Mouse (Mus musculus) midbrain, embryonic 10.5 days (tissue): ENCODE measurements at regions not wholly inside any gene's neighbourhood (a gene's known extent, or its start where the extent isn't known, plus 50 kb on each side); places are given as distances from the start of the nearest gene placed in this dataset.

Experiments used
- DNase-seq: peaks from one replicate; pipeline ENCODE4 v3.0.0-alpha.2; 2017; ENCODE audit warnings: low spot score
- H3K27ac ChIP-seq: fragments of 300-500 bp; sonication (generic); replicated peaks from 2 replicates; pipeline ENCODE4 v1.5.1; 2016; ENCODE audit warnings: mild to moderate bottlenecking
- H3K27me3 ChIP-seq: fragments of 300-500 bp; sonication (generic); 2 replicates; pipeline ENCODE4 v1.6.1; 2016; ENCODE audit warnings: low read depth, mild to moderate bottlenecking; ENCODE audit not compliant: poor library complexity, severe bottlenecking
- H3K36me3 ChIP-seq: fragments of 300-500 bp; sonication (generic); 2 replicates; pipeline ENCODE4 v1.6.1; 2016; ENCODE audit warnings: mild to moderate bottlenecking, moderate library complexity
- H3K4me1 ChIP-seq: fragments of 300-500 bp; sonication (generic); 2 replicates; pipeline ENCODE4 v1.6.1; 2016
- H3K4me3 ChIP-seq: fragments of 300-500 bp; sonication (generic); 2 replicates; pipeline ENCODE4 v1.5.1; 2016; ENCODE audit warnings: mild to moderate bottlenecking, moderate library complexity
- H3K9me3 ChIP-seq: fragments of 300-500 bp; sonication (generic); replicated peaks from 2 replicates; pipeline ENCODE4 v1.6.1; 2016; ENCODE audit warnings: mild to moderate bottlenecking
- WGBS: fragments of 180-500 bp; shearing (Covaris S2); methylation state at CpG from one replicate; pipeline ENCODE4 v1.1.7; 2016; 5-methylcytosine and 5-hydroxymethylcytosine counted together

DNA sequence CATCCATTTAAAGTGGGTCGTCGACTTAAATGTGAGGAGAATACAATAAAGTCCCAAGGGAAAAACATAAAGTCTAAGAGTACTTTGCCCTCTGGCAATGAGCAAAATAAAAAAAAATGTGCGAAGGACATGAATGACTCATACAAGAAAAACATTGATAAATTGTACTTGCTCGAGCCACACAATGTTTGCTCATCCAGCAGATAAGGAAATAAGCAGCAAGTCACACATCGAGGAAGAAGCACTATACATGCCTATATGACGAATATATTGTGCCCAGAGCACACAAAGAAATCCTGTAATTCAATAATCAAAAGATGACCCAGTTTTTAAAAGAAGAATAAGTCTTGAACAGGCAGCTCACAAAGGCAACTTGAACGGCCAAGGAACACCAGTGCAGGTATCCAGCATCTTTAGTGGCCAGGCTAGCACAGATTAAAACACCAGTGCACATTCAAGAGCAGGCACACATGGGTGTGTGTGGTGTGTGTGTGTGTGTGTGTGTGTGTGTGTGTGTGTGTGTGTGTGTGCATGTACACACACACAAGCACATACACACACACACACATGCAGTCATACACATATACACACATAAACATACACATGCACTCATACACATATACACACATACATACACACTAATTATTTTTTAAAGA lies 108.4 kb upstream of the Nr4a3 start:
- peaks cover 6% of the 10 kb centered on the region for H3K9me3 ChIP-seq
- 89% methylated on average over 7 of the region's 7 CpGs for WGBS
- no peaks in the 10 kb centered on the region for H3K4me1 ChIP-seq
- H3K27me3 ChIP-seq = no peaks in the 10 kb centered on the region
- no peak overlapping the region for H3K27ac ChIP-seq
- H3K36me3 ChIP-seq = no peaks in the 10 kb centered on the region
- H3K4me3 ChIP-seq = no peak overlapping the region
- DNase-seq = no peak

DNA sequence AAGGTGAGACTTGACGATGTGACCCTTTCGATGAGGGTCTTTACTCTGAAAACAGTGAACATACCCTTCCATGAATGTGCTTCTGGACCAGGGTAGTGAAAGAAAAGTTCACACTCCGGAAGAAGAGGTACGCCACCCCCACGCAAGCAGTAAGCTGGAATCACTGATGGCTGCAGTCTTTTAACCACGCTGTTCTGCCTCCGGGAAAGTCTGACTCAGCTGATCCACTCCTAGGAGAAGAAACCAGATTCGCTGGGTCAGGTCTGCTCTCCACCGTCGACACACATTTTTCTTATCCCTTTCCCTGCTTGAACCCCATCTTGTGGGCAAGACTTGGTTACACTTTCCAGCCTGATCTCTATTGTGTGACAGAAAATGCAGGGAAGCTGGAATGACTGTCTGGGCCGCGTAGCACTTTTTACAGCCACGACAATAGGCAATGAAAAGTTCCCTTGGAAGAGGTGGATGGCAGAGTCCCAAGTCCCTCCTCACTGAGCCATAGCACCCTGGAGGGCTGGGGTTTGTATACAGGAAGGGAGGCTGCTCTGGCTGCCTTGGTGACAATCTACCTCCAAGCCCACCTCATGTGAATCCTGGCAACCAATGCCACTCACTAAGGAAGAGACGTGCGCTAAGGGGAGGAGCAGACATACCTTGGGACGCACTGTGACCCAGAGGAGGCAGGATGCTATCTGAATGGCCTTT lies 96.9 kb upstream of the Nr4a3 start:
- Histone ChIP-seq H3K9me3 (no peaks in the 10 kb centered on the region), H3K4me3 (no peak overlapping the region), H3K27ac (no peak overlapping the region), H3K27me3 (no peaks in the 10 kb centered on the region), H3K36me3 (no peaks in the 10 kb centered on the region), H3K4me1 (no peaks in the 10 kb centered on the region)
- 77% methylated on average over 16 of the region's 16 CpGs for WGBS
- no peak for DNase-seq

DNA sequence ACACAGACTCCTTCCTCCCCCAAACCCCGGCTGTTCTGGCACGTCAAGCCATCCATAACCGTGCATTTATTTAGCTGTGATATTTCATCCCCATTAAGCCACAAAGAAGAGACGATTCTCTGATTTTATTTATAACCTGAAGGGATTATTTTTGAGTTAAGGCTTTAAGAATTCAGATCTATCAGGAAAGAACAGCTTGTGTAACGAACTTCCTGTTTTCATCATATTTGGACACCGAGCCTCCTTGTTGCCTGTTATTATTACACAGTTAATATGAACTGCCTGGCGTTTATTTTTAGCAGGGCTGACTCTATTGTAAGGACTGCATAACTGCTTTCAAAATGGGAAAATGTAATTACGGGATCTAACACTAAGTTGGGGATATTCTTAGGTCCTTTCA lies 96.2 kb upstream of the Nr4a3 start:
- H3K27ac ChIP-seq = no peak overlapping the region
- DNase-seq = no peak
- no peaks in the 10 kb centered on the region for H3K36me3 ChIP-seq
- no peaks in the 10 kb centered on the region for H3K4me1 ChIP-seq
- H3K27me3 ChIP-seq = no peaks in the 10 kb centered on the region
- 85% methylated on average over 8 of the region's 8 CpGs for WGBS
- H3K9me3 ChIP-seq = no peaks in the 10 kb centered on the region
- no peak overlapping the region for H3K4me3 ChIP-seq

DNA sequence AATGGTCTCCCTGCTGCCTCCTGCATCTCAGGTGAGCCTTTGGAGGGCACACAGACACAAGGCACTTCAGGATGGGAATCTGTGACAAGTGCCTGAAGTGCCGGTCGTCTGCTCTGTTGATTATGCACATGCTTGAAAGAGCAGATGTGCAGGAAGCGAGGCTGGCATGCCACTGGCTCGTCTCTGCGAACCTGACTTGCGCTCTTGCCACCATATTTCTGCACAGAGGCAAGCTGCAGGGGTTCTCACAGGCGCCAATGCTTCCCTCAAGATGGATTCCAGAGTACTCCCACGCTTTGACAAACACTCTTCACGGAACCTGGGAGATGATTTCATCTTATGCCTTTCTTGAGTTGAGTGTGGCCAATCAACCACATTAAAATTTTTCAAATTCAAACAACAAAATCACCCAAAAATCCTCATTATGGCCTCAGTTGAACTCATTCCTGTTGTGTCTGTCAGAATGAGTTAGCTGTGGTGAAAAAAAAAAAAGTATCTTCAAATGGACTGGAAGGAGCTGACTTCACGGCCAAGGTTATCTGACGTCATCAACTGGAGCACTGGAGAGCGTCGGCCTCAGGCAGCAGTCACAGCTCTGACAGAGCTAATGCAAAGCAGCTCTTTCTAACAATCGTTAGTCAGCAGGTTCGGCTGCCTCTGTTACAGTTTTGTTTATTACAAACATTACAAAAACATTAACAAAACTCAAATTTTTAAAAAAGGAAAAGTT lies 90.2 kb upstream of the Nr4a3 start:
- 87% methylated on average over 15 of the region's 15 CpGs for WGBS
- Histone ChIP-seq H3K4me1 (no peaks in the 10 kb centered on the region), H3K27ac (no peak overlapping the region), H3K9me3 (no peaks in the 10 kb centered on the region), H3K27me3 (no peaks in the 10 kb centered on the region), H3K4me3 (no peak overlapping the region), H3K36me3 (no peaks in the 10 kb centered on the region)
- no peak for DNase-seq

DNA sequence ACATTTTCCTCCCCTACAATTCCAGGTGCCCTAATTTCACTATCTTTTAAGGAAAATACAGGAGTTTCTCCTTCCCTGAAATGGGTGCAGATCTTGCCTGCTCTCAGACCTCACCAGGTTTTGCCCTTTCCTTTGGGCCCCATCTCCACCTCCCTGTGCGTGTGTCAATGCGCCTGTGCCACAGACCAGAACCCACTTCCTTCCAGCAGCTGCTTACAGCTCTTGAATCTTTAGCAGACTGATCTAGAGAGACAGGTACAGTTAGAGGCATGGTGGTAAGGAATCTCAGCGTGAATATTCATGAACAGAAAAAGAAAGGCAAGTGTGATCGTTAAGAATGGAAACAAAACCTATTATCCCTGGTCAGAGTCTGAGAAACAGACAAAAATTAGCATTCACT lies 80.3 kb upstream of the Nr4a3 start:
- H3K36me3 ChIP-seq = no peaks in the 10 kb centered on the region
- 83% methylated on average over 4 of the region's 4 CpGs for WGBS
- DNase-seq = no peak

DNA sequence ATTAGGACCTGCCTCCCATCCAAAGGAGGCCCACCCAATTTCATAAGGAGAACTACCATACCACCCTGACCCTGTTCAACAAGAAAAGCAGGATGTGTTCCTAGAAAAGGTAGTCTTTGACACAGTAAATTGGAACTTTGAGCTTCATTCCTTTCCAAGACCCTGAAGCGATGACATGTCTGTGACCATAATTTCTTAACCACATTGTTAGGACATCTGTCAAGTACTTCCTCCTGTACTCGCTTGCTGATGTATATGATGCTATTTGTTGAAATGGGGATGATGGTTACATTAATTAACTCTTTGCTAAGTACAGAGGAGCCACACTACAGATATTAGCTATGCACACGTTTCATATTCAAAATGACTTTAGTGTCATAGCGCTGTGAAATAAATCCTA lies 73.1 kb upstream of the Nr4a3 start:
- 94% methylated on average over 4 of the region's 4 CpGs for WGBS
- H3K27me3 ChIP-seq = no peaks in the 10 kb centered on the region
- DNase-seq = no peak

More for the DNA sequence above, 80.3 kb upstream of the Nr4a3 start:
- no peaks in the 10 kb centered on the region for H3K9me3 ChIP-seq
- no peaks in the 10 kb centered on the region for H3K27me3 ChIP-seq
- no peak overlapping the region for H3K27ac ChIP-seq
- no peaks in the 10 kb centered on the region for H3K4me1 ChIP-seq
- no peak overlapping the region for H3K4me3 ChIP-seq

DNA sequence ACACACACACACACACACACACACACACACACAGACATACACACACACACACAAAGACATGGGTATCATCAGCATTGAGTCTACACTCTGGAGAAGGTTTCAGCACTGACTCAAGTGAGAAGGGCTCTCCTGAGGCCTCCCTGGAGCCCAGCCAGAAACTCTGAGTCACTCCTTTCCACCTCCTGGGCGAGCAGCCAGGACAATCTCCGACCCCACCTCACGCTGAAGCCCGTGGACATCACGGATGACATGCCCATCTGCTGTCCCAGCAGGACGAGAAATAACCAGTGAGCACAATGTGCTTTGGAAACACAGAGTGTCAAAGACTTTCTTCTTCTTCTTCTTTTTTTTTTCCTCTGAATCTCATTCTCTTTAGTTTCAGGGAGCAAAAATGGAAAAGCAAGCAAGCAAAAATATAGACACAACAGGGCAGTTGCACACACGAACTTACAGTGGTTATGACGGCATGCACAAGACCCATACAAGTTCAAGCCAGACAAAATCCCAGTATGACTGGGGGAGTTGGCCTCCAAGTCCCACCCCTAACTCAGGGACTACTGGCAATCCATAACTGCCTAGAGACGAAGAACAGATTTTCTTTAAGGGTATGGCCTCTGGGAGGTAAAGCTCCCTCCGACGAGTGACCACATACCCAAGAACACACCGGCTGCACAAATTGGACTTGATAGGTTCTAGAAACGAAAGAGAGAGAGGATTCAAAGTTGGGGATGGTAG lies 65.2 kb upstream of the Nr4a3 start:
- Histone ChIP-seq H3K27me3 (no peaks in the 10 kb centered on the region), H3K27ac (no peak overlapping the region), H3K9me3 (0 out of 2 replicates have a peak, but pooled peaks cover 5% of the 10 kb centered on the region), H3K36me3 (no peaks in the 10 kb centered on the region), H3K4me1 (no peaks in the 10 kb centered on the region), H3K4me3 (no peak overlapping the region)
- DNase-seq = no peak
- WGBS = 85% methylated on average over 13 of the region's 13 CpGs

More for the DNA sequence above, 73.1 kb upstream of the Nr4a3 start:
- H3K4me3 ChIP-seq = no peak overlapping the region
- H3K9me3 ChIP-seq = no peaks in the 10 kb centered on the region
- H3K27ac ChIP-seq = no peak overlapping the region
- H3K36me3 ChIP-seq = no peaks in the 10 kb centered on the region
- no peaks in the 10 kb centered on the region for H3K4me1 ChIP-seq
